Mouse (Mus musculus) urinary bladder, postnatal 10 days (tissue): Measurements from ENCODE around the gene Dnajb12.

Experiments used
- DNase-seq: peaks from one replicate; pipeline ENCODE4 v3.0.0; 2022; ENCODE audit warnings: low spot score

Dnajb12 gene

GRCm38 (mm10) chr10:59879255-59880028, at the start of gene Dnajb12:
Gene Dnajb12 (plus strand): TSS chr10:59879556.
- DNase-seq, result peak; percentile 78

GRCm38 (mm10) chr10:59829886-59830285, 49.5 kb upstream of the Dnajb12 start:
- no peak for DNase-seq

- no peak for DNase-seq
Measured at GRCm38 (mm10) chr10:59831950-59832349, 47.4 kb upstream of the Dnajb12 start.

- DNase-seq, result no peak
Measured at GRCm38 (mm10) chr10:59835301-59836155, 43.8 kb upstream of the Dnajb12 start.

GRCm38 (mm10) chr10:59837490-59837889, 41.9 kb upstream of the Dnajb12 start:
- DNase-seq, result no peak

- no peak for DNase-seq
Measured at GRCm38 (mm10) chr10:59841434-59841833, 37.9 kb upstream of the Dnajb12 start.

GRCm38 (mm10) chr10:59843125-59843524, 36.2 kb upstream of the Dnajb12 start:
- DNase-seq, result no peak

GRCm38 (mm10) chr10:59844686-59845085, 34.7 kb upstream of the Dnajb12 start:
- no peak for DNase-seq

GRCm38 (mm10) chr10:59846416-59846815, 32.9 kb upstream of the Dnajb12 start:
- no peak for DNase-seq

GRCm38 (mm10) chr10:59848079-59848877, 31.1 kb upstream of the Dnajb12 start:
- no peak for DNase-seq

GRCm38 (mm10) chr10:59848953-59849352, 30.4 kb upstream of the Dnajb12 start:
- DNase-seq, result no peak

GRCm38 (mm10) chr10:59849371-59849770, 30.0 kb upstream of the Dnajb12 start:
- DNase-seq, result no peak

GRCm38 (mm10) chr10:59857157-59857556, 22.2 kb upstream of the Dnajb12 start:
- DNase-seq, result no peak

- DNase-seq, result no peak
Measured at GRCm38 (mm10) chr10:59860684-59861083, 18.7 kb upstream of the Dnajb12 start.

- no peak for DNase-seq
Measured at GRCm38 (mm10) chr10:59861201-59861600, 18.2 kb upstream of the Dnajb12 start.

GRCm38 (mm10) chr10:59862816-59863440, 16.4 kb upstream of the Dnajb12 start:
- DNase-seq, result no peak

GRCm38 (mm10) chr10:59863620-59864019, 15.7 kb upstream of the Dnajb12 start:
- no peak for DNase-seq

- DNase-seq, result no peak
Measured at GRCm38 (mm10) chr10:59864232-59864875, 15.0 kb upstream of the Dnajb12 start.

- DNase-seq, result peak; percentile 61
Measured at GRCm38 (mm10) chr10:59864884-59865726, 14.3 kb upstream of the Dnajb12 start.

GRCm38 (mm10) chr10:59868266-59868665, 11.1 kb upstream of the Dnajb12 start:
- no peak for DNase-seq
